In the genomic region with DNA sequence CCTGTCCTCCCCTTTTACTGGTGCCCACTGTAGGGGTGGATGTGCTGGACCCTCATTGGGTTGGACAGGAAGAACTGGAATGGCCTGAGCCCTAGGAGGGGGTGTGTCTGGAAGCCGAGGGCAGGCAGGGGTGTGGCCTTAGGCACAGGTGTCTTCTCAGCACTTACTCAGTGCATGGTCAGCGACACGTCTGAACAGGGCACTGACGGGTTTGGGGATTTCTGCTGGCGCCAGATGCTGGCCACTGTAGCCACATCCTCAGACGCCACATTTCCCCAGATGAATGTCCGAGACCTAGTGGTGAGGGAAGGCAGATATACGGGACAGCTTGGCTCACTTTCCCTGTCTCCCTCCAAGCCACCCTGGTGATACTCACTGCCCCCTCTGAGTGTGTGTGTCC, we compare ENCODE assay signal across 28 mouse cellular contexts. TPM values are rescaled to one million over a fixed set of nuclear protein-coding genes. Genes with fewer than 3 reads are reported as not detected.
DNase-seq lines count a peak whose midpoint lies in the region; ATAC-seq lines count a peak whose summit lies in the region.
"Had no signal": no experiment of that assay in that cellular context is flagged by ENCODE, and none has a peak within 500 bp of the region (broad histone marks: within the 10 kb centered on the region; RNA-seq: fewer than 3 reads in every experiment).

No protein-coding gene starts in this region.

- no peaks in the 10 kb centered on the region for H3K36me3 ChIP-seq in lung, embryonic 16.5 days (ENCODE audit: control insufficient read depth, insufficient read depth, low read length)
- no peaks in the 10 kb centered on the region for H3K36me3 ChIP-seq in embryonic facial prominence, embryonic 10.5 days (replicated peaks)
- H3K36me3 ChIP-seq: embryonic facial prominence, embryonic 12.5 days; heart, embryonic 10.5 days; limb, embryonic 13.5 days; liver, embryonic 12.5 days; neural tube, embryonic 12.5 days had no signal

- no peaks in the 10 kb centered on the region for H3K27me3 ChIP-seq in lung, embryonic 16.5 days (ENCODE audit: control insufficient read depth, insufficient read depth, low read depth, low read length)
- H3K27me3 ChIP-seq in embryonic facial prominence, embryonic 10.5 days (replicated peaks; ENCODE audit: low read depth, poor library complexity, severe bottlenecking) = no peaks in the 10 kb centered on the region; the same call in 1 of the 2 replicates
- H3K27me3 ChIP-seq: embryonic facial prominence, embryonic 12.5 days; forebrain, embryonic 13.5 days; limb, embryonic 13.5 days; neural tube, embryonic 12.5 days; Patski had no signal

- DNase-seq in lung, postnatal 14 days = no peak
- DNase-seq in A20 (ENCODE audit: low read depth, low spot score) = peak; percentile 50
- no peak for DNase-seq in embryonic facial prominence, embryonic 10.5 days (ENCODE audit: low spot score)
- no peak for DNase-seq in urinary bladder, adult 18-20 months (ENCODE audit: low spot score in 2 of 2)
- DNase-seq in cerebellum, adult 11 months = no peak
- DNase-seq: cerebellum, adult 9-10 months; layer of hippocampus, postnatal 36 days; right cerebral cortex, postnatal 25 days; spleen, adult 18-20 months had no signal

- no peak overlapping the region for H3K4me3 ChIP-seq in lung, embryonic 16.5 days (ENCODE audit: low read length)
- H3K4me3 ChIP-seq in embryonic facial prominence, embryonic 10.5 days = no peak overlapping the region
- H3K4me3 ChIP-seq: embryonic facial prominence, embryonic 12.5 days; forebrain, embryonic 13.5 days; gastrocnemius, adult 2 months; heart, embryonic 10.5 days; layer of hippocampus, adult 2 months; limb, embryonic 13.5 days; liver, embryonic 12.5 days; neural tube, embryonic 12.5 days had no signal

- no peaks in the 10 kb centered on the region for H3K9me3 ChIP-seq in lung, embryonic 16.5 days (ENCODE audit: control insufficient read depth, low read length)
- H3K9me3 ChIP-seq in embryonic facial prominence, embryonic 10.5 days = no peaks in the 10 kb centered on the region
- H3K9me3 ChIP-seq: embryonic facial prominence, embryonic 12.5 days; forebrain, embryonic 13.5 days; G1E; heart, embryonic 10.5 days; limb, embryonic 13.5 days; liver, embryonic 12.5 days; neural tube, embryonic 12.5 days had no signal

- no peak overlapping the region for H3K9ac ChIP-seq in lung, embryonic 16.5 days (ENCODE audit: low read length)
- H3K9ac ChIP-seq: embryonic facial prominence, embryonic 12.5 days; forebrain, embryonic 13.5 days; limb, embryonic 13.5 days; liver, embryonic 12.5 days; neural tube, embryonic 12.5 days had no signal

- 64% methylated on average over 8 of the region's 8 CpGs for whole genome bisulfite sequencing in lung, embryonic 16.5 days
- WGBS in embryonic facial prominence, embryonic 10.5 days = 72% methylated on average over 8 of the region's 8 CpGs

- H3K4me2 ChIP-seq in lung, embryonic 16.5 days (ENCODE audit: low read depth, low read length) = no peak overlapping the region
- H3K4me2 ChIP-seq: embryonic facial prominence, embryonic 12.5 days; forebrain, embryonic 13.5 days; limb, embryonic 13.5 days; liver, embryonic 12.5 days; midbrain, embryonic 11.5 days; neural tube, embryonic 12.5 days had no signal

- ATAC-seq in lung, embryonic 16.5 days (ENCODE audit: low read depth) = peak; percentile 8; the same call in 1 of the 2 replicates
- no peak for ATAC-seq in erythroid progenitor cell, adult 5-6 weeks (replicated peaks; ENCODE audit: low FRiP score, poor library complexity, severe bottlenecking)
- ATAC-seq: forebrain, embryonic 13.5 days; hindbrain, embryonic 16.5 days; liver, embryonic 12.5 days had no signal

- H3K4me1 ChIP-seq in lung, embryonic 16.5 days (replicated peaks; ENCODE audit: control insufficient read depth, insufficient read depth, low read length) = peaks cover 8% of the 10 kb centered on the region; the same call in 1 of the 2 replicates
- H3K4me1 ChIP-seq in embryonic facial prominence, embryonic 10.5 days = peaks cover 50% of the 10 kb centered on the region

- H3K27ac ChIP-seq in lung, embryonic 16.5 days (ENCODE audit: low read length) = no peak overlapping the region
- peak overlapping the region; percentile 69 for H3K27ac ChIP-seq in embryonic facial prominence, embryonic 10.5 days (replicated peaks)
- H3K27ac ChIP-seq: embryonic facial prominence, embryonic 12.5 days; forebrain, embryonic 13.5 days; gastrocnemius, adult 2 months; limb, embryonic 13.5 days; liver, embryonic 12.5 days; neural tube, embryonic 12.5 days had no signal

RNA-seq across cellular contexts. Expression of a gene that starts 18.4 kb away (rescaled TPM):
- polyA plus RNA-seq in lung, embryonic 16.5 days (2015; fragmentation: Nextera tagmentation; extraction: Ambion mirVana) = not detected in 2 replicates
- polyA plus RNA-seq in embryonic facial prominence, embryonic 10.5 days (2016; fragmentation: Nextera tagmentation; extraction: Ambion mirVana) = not detected in 2 replicates
- total RNA-seq in erythroid progenitor cell, adult 5-6 weeks (2015; ENCODE audit: low replicate concordance) = not detected in 2 replicates
- total RNA-seq in erythroid progenitor cell, adult 5-6 weeks (2017; ENCODE audit: low replicate concordance) = not detected in 2 replicates
- total RNA-seq: adrenal gland, adult 2 months; gastrocnemius, postnatal 4 days; layer of hippocampus, adult 2 months; layer of hippocampus, postnatal 36 days; left cerebral cortex, postnatal 10 days had no signal
- polyA plus RNA-seq: adrenal gland, adult 2 months; heart, embryonic 10.5 days; intestine, postnatal 0 days; limb, embryonic 13.5 days; liver, embryonic 12.5 days; neural tube, embryonic 12.5 days; Patski; thymus, postnatal 0 days had no signal
